ENCODE assay signal across 9 mouse cellular contexts in the genomic region with DNA sequence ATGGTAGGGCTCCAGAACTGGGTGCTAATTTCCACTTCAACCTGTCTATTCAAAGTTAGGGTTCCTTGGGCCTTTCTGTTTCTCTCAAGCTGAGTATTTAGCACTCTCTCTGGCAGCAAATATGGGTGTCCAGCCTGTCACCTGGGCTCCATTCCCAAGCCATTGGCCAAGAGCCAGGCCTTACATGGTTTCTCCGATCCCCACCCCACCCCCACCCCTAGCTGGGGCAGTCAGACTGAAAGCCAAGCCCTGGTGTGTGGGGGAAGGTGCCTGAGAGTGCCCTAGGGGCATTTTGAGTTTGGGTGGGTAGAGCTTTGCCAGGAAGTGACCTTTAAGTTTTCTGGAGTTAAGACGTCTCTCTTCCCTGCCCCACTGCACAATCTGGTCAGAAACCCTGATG. TPM values are rescaled to one million over a fixed set of nuclear protein-coding genes. Genes with fewer than 3 reads are reported as not detected.
A peak's percentile ranks its signal among the peaks of the same experiment; 100 is the strongest.
DNase-seq lines count a peak whose midpoint lies in the region; ATAC-seq and TF ChIP-seq lines count a peak whose summit lies in the region.
"Had no signal": no experiment of that assay in that cellular context is flagged by ENCODE, and none has a peak within 500 bp of the region (broad histone marks: within the 10 kb centered on the region; RNA-seq: fewer than 3 reads in every experiment).

No protein-coding gene starts in this region.

- intact Hi-C loops in gastrocnemius, adult 2 months (cut with DNase I) = loop anchor here (2.0 kb wide), 1 partner anchor 36 kb away; no protein-coding TSS in a partner anchor

- no peaks in the 10 kb centered on the region for H3K36me3 ChIP-seq in liver, adult 2 months (ENCODE audit: control insufficient read depth, insufficient read depth, low read length)
- no peaks in the 10 kb centered on the region for H3K36me3 ChIP-seq in liver, embryonic 16.5 days (ENCODE audit: control insufficient read depth, insufficient read depth)
- H3K36me3 ChIP-seq: neural tube, embryonic 12.5 days had no signal

- peaks cover 9% of the 10 kb centered on the region for H3K4me1 ChIP-seq in liver, adult 2 months (ENCODE audit: control insufficient read depth, insufficient read depth, low read length)
- H3K4me1 ChIP-seq in liver, embryonic 16.5 days (ENCODE audit: control insufficient read depth, low read depth, low read length) = peaks cover 31% of the 10 kb centered on the region

- 8% methylated on average over 2 of the region's 2 CpGs for WGBS in liver, adult 2 months
- 45% methylated on average over 2 of the region's 2 CpGs for WGBS in liver, embryonic 16.5 days (ENCODE audit: insufficient replicate concordance)

- H3K27ac ChIP-seq in liver, adult 2 months (replicated peaks; ENCODE audit: insufficient read depth, low read depth, low read length) = peak overlapping the region; percentile 42
- peak overlapping the region; percentile 95 for H3K27ac ChIP-seq in gastrocnemius, adult 2 months
- no peak overlapping the region for H3K27ac ChIP-seq in liver, embryonic 16.5 days (ENCODE audit: low read length)
- H3K27ac ChIP-seq: neural tube, embryonic 12.5 days had no signal

- TF ChIP-seq CTCF in liver, adult 2 months (IDR thresholded peaks at IDR 0.05; ENCODE audit: low read depth, low read length) = no peak
- no peak for TF ChIP-seq CTCF in gastrocnemius, adult 2 months (IDR thresholded peaks at IDR 0.05)

- ATAC-seq in liver, embryonic 16.5 days (ENCODE audit: low read depth) = no peak
- ATAC-seq in CD4-positive, CD25-positive, alpha-beta regulatory T cell, adult 4 months = no peak

- no peaks in the 10 kb centered on the region for H3K79me2 ChIP-seq in liver, adult 2 months (ENCODE audit: control insufficient read depth, insufficient read depth, low read length)

- no peaks in the 10 kb centered on the region for H3K9me3 ChIP-seq in liver, embryonic 16.5 days (replicated peaks; ENCODE audit: control insufficient read depth, low read length)
- H3K9me3 ChIP-seq: neural tube, embryonic 12.5 days had no signal

- peak overlapping the region; percentile 78; the same call in 1 of the 2 replicates for H3K4me2 ChIP-seq in liver, embryonic 16.5 days (ENCODE audit: low read depth, low read length)

- DNase-seq in liver, adult 2 months (ENCODE audit: extremely low read depth, low read depth, low spot score) = peak; percentile 54
- no peak for DNase-seq in liver
- DNase-seq in gastrocnemius, adult 2 months = peak; percentile 93
- peak; percentile 83 for DNase-seq in heart, postnatal 4 days
- no peak for DNase-seq in layer of hippocampus, adult 9-10 months (ENCODE audit: low spot score)
- no peak for DNase-seq in layer of hippocampus, postnatal 25 days (ENCODE audit: extremely low spot score in 1 of 2, low spot score in 1 of 2)

- no peaks in the 10 kb centered on the region for H3K27me3 ChIP-seq in liver, adult 2 months (ENCODE audit: control insufficient read depth, insufficient read depth, low read length)
- no peaks in the 10 kb centered on the region for H3K27me3 ChIP-seq in liver, embryonic 16.5 days (ENCODE audit: control insufficient read depth, insufficient read depth, low read depth, low read length)

- no peak for TF ChIP-seq POLR2A in liver, adult 2 months (IDR thresholded peaks at IDR 0.05; ENCODE audit: extremely low read depth, insufficient read depth, low read length)

- H3K9ac ChIP-seq in liver, adult 2 months (ENCODE audit: low read depth, low read length) = peak overlapping the region; percentile 69; the same call in 1 of the 2 replicates
- no peak overlapping the region for H3K9ac ChIP-seq in liver, embryonic 16.5 days (ENCODE audit: low read depth, low read length)
- H3K9ac ChIP-seq: neural tube, embryonic 12.5 days had no signal

- H3K4me3 ChIP-seq in liver, adult 2 months (ENCODE audit: insufficient read depth, low read depth, low read length) = peak overlapping the region; percentile 76; the same call in 1 of the 2 replicates
- H3K4me3 ChIP-seq in gastrocnemius, adult 2 months = peak overlapping the region; percentile 85
- H3K4me3 ChIP-seq in liver, embryonic 16.5 days (ENCODE audit: low read depth, low read length) = peak overlapping the region; percentile 64; the same call in 1 of the 2 replicates

RNA-seq across cellular contexts. Expression of a gene that starts 19.2 kb away (rescaled TPM):
- 1.0 and 1.5 TPM in 2 replicates for total RNA-seq in liver, adult 2 months (2014; rRNA removed)
- polyA plus RNA-seq in liver, adult 2 months (2012; rRNA removed) = 1.9 and 3.5 TPM in 2 replicates
- total RNA-seq in gastrocnemius, adult 2 months (2021) = 10 to 100 TPM; 39.0 to 66.8 TPM
- 10 to 100 TPM; 18.7 to 21.1 TPM for total RNA-seq in heart, postnatal 4 days (2021)
- 1.6 and 1.9 TPM in 2 replicates for polyA plus RNA-seq in liver, embryonic 16.5 days (2015; fragmentation: Nextera tagmentation; extraction: Ambion mirVana)
- total RNA-seq in layer of hippocampus, postnatal 25 days (2021) = 10 to 100 TPM; 74.0 to 85.1 TPM
- polyA plus RNA-seq in CD4-positive, CD25-positive, alpha-beta regulatory T cell, adult 4 months (2017; shearing (Covaris generic)) = 1 to 10 TPM in 1 of 2 experiments, under 1 TPM in 1; 0.67 to 1.3 TPM

RNA-seq across cellular contexts. Expression of a gene that starts 35.0 kb away (rescaled TPM):
- total RNA-seq in liver, adult 2 months (2014; rRNA removed) = 27.4 and 36.0 TPM in 2 replicates
- 41.2 and 41.8 TPM in 2 replicates for polyA plus RNA-seq in liver, adult 2 months (2012; rRNA removed)
- total RNA-seq in gastrocnemius, adult 2 months (2021) = 100 to 1,000 TPM; 116 to 139 TPM
- 100 to 1,000 TPM; 145 to 158 TPM for total RNA-seq in heart, postnatal 4 days (2021)
- polyA plus RNA-seq in liver, embryonic 16.5 days (2015; fragmentation: Nextera tagmentation; extraction: Ambion mirVana) = 104 and 106 TPM in 2 replicates
- total RNA-seq in layer of hippocampus, postnatal 25 days (2021) = 100 to 1,000 TPM; 144 to 156 TPM
- 100 to 1,000 TPM; 100 to 115 TPM for polyA plus RNA-seq in CD4-positive, CD25-positive, alpha-beta regulatory T cell, adult 4 months (2017; shearing (Covaris generic))

RNA-seq across cellular contexts. Expression of a gene that starts 53.7 kb away (rescaled TPM):
- total RNA-seq in liver, adult 2 months (2014; rRNA removed) = 9.3 and 16.4 TPM in 2 replicates
- 18.2 and 21.0 TPM in 2 replicates for polyA plus RNA-seq in liver, adult 2 months (2012; rRNA removed)
- 1 to 10 TPM; 4.4 to 5.9 TPM for total RNA-seq in gastrocnemius, adult 2 months (2021)
- 1 to 10 TPM; 7.7 to 8.2 TPM for total RNA-seq in heart, postnatal 4 days (2021)
- polyA plus RNA-seq in liver, embryonic 16.5 days (2015; fragmentation: Nextera tagmentation; extraction: Ambion mirVana) = 8.0 and 8.9 TPM in 2 replicates
- 10 to 100 TPM; 12.7 to 16.4 TPM for total RNA-seq in layer of hippocampus, postnatal 25 days (2021)
- polyA plus RNA-seq in CD4-positive, CD25-positive, alpha-beta regulatory T cell, adult 4 months (2017; shearing (Covaris generic)) = 10 to 100 TPM; 35.2 to 77.5 TPM

RNA-seq across cellular contexts. Expression of a gene that starts 54.4 kb away (rescaled TPM):
- total RNA-seq in liver, adult 2 months (2014; rRNA removed) = 29.5 and 37.3 TPM in 2 replicates
- 69.1 and 76.4 TPM in 2 replicates for polyA plus RNA-seq in liver, adult 2 months (2012; rRNA removed)
- total RNA-seq in gastrocnemius, adult 2 months (2021) = 10 to 100 TPM; 51.3 to 62.3 TPM
- 10 to 100 TPM; 33.7 to 37.7 TPM for total RNA-seq in heart, postnatal 4 days (2021)
- 26.2 and 27.7 TPM in 2 replicates for polyA plus RNA-seq in liver, embryonic 16.5 days (2015; fragmentation: Nextera tagmentation; extraction: Ambion mirVana)
- 10 to 100 TPM; 56.7 to 60.1 TPM for total RNA-seq in layer of hippocampus, postnatal 25 days (2021)
- polyA plus RNA-seq in CD4-positive, CD25-positive, alpha-beta regulatory T cell, adult 4 months (2017; shearing (Covaris generic)) = 10 to 100 TPM; 20.1 to 43.4 TPM

Comparison
In these comparisons a context has a peak if more than half of its experiments do, and no peak if none do; other contexts are left out.
1. DNase-seq: peak in liver, adult 2 months (single experiment), gastrocnemius, adult 2 months (single experiment) and heart, postnatal 4 days (single experiment); none in liver (single experiment), layer of hippocampus, adult 9-10 months (single experiment) and layer of hippocampus, postnatal 25 days (0 of 2).
2. Peak in every context shown above with its lines, with median percentiles within 50 percentile points of each other: H3K4me3 ChIP-seq.